Mouse (Mus musculus): ENCODE measurements around the gene Pds5b. TPM values are rescaled to one million over a fixed set of nuclear protein-coding genes. Genes with fewer than 3 reads are reported as not detected.
"Not testable (repeated sequence)": the region's sequence is repeated elsewhere in the genome, so short reads cannot be mapped to it uniquely, and the experiment has no call there.

The Pds5b gene
- polyA plus RNA-seq (2015; fragmentation: Nextera tagmentation; extraction: Ambion mirVana), result 29.1 and 36.8 TPM in 2 replicates

DNA sequence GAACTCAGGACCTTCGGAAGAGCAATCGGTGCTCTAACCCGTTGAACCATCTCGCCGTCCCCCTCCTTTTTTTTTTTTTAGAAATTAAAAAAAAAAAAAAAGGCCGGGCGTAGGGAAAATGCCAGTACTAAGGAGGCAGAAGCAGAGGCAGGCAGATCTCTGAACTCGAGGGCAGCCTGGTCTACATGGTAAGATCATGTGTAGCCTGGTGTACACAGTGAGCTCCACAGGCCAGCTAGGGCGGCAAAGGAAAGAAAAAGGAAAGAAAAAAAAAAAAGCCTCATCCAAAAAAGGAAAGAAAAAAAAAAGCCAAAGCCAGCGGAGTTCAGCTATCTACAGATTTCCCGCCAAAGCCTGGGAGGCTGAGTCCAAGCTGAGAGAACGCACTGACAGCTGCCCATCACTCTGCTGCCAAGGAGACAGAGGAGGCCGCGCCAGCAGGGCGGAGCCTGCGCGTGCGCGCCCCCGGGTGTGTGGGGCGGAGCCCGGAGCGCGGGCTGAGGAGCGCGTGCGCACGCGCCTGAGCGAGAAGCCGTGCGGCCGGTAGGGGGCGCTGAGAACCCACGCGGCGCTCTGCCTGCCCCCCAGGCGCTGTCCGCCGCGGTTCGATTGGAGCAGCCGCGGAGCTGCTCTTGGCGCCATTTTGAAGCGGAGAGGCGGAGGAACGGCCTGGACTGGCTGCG lies at the start of gene Pds5b:
Pds5b (plus strand) TSS at position 587 of the 683 bp plus-strand sequence.
- WGBS, result 14% methylated on average over 49 of the region's 49 CpGs
- peak; percentile 96 for ATAC-seq (ENCODE audit: low FRiP score)
- Histone ChIP-seq H3K36me3 (no peaks in the 10 kb centered on the region), H3K27ac (replicated peaks) (peak within 1 kb of the TSS; percentile 98), H3K9ac (replicated peaks) (peak within 1 kb of the TSS; percentile 89), H3K27me3 (replicated peaks) (no peaks in the 10 kb centered on the region), H3K4me1 (peaks cover 25% of the 10 kb centered on the region), H3K4me2 (peak within 1 kb of the TSS; percentile 63), H3K4me3 (replicated peaks) (peak within 1 kb of the TSS; percentile 80), H3K9me3 (replicated peaks) (no peaks in the 10 kb centered on the region)

DNA sequence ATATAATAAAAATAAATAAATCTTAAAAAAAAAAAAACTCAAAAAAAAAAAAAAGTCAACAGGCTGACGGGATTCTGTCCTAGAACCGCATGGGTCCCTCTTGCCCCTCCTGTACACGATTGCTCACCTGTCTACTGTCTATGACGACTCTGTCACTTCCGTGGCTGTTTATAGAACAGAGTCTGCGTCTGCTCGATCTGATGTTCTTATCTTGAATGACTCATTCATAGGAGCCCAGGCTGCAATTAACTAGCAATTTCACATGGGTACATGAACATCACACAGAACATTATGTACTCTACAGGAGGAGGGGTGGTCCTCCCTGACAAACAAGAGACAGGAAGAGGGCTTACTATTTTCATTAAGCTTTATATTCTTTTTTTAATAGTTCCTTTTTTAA lies 48.0 kb upstream of the Pds5b start:
- WGBS, result 93% methylated on average over 7 of the region's 7 CpGs
- Histone ChIP-seq H3K9me3 (replicated peaks) (no peaks in the 10 kb centered on the region), H3K4me1 (no peaks in the 10 kb centered on the region), H3K36me3 (peaks cover 7% of the 10 kb centered on the region; the same call in 1 of the 2 replicates), H3K27me3 (replicated peaks) (no peaks in the 10 kb centered on the region), H3K9ac (replicated peaks) (no peak overlapping the region), H3K27ac (replicated peaks) (no peak overlapping the region), H3K4me3 (replicated peaks) (no peak overlapping the region), H3K4me2 (no peak overlapping the region)
- no peak for ATAC-seq (ENCODE audit: low FRiP score)

- no peak overlapping the region for H3K4me3 ChIP-seq (replicated peaks)
- no peaks in the 10 kb centered on the region for H3K4me1 ChIP-seq
- no peaks in the 10 kb centered on the region for H3K9me3 ChIP-seq (replicated peaks)
- H3K9ac ChIP-seq (replicated peaks), result no peak overlapping the region
- H3K36me3 ChIP-seq, result peaks cover 5% of the 10 kb centered on the region; the same call in 1 of the 2 replicates
- WGBS, result 92% methylated on average over 1 of the region's 1 CpGs
- no peak overlapping the region for H3K27ac ChIP-seq (replicated peaks)
- no peak for ATAC-seq (ENCODE audit: low FRiP score)
- no peak overlapping the region for H3K4me2 ChIP-seq
- no peaks in the 10 kb centered on the region for H3K27me3 ChIP-seq (replicated peaks)
These were observed 44.3 kb upstream of the Pds5b start for GRCm38 (mm10) chr5:150629272-150629671.

DNA sequence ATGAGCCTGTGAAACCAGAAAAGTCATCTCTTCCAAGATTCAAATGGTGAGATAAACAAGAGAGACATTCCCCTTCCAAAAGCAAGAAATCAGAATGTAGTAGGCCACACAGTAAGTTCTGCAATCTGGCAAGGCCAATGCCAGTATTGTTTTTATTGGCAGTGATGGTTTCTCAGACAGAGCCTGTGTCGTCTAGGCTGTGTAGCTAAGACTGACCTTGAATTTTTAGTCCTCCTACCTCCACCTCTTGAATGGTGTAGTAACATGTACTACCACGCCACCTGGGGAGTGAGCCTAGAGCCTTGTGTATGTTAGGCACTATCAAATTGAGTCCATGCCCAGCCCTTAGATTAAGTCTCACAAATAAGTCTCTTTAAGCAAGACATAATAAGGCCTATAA lies 43.8 kb upstream of the Pds5b start:
- ATAC-seq (ENCODE audit: low FRiP score), result no peak
- Histone ChIP-seq H3K4me3 (replicated peaks) (no peak overlapping the region), H3K27me3 (replicated peaks) (no peaks in the 10 kb centered on the region), H3K4me2 (no peak overlapping the region), H3K9ac (replicated peaks) (no peak overlapping the region), H3K4me1 (no peaks in the 10 kb centered on the region), H3K27ac (replicated peaks) (no peak overlapping the region), H3K9me3 (replicated peaks) (no peaks in the 10 kb centered on the region), H3K36me3 (peaks cover under 1% of the 10 kb centered on the region; the same call in 1 of the 2 replicates)
- WGBS, result 89% methylated on average over 2 of the region's 2 CpGs

DNA sequence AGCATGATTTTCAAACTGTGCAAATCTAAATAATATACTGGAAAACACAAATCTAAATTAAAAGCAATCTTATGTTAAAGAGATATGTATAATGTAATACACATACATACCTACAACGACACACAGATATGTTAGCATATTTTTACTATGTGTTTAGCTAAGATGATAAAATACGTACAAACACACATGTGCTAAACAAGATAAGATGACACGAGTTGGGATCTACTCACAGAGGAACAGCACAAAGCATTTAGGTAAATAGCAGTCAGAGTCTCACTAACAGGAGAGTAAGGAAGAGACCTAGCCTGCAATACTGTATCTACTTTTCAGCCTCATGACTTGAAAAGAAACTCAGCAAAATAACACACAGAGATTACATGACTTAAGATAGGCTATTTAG lies 32.1 kb upstream of the Pds5b start:
- Histone ChIP-seq H3K9ac (replicated peaks) (no peak overlapping the region), H3K4me3 (replicated peaks) (no peak overlapping the region), H3K27me3 (replicated peaks) (no peaks in the 10 kb centered on the region), H3K27ac (replicated peaks) (no peak overlapping the region), H3K4me2 (no peak overlapping the region), H3K36me3 (peaks cover 15% of the 10 kb centered on the region), H3K9me3 (replicated peaks) (no peaks in the 10 kb centered on the region), H3K4me1 (no peaks in the 10 kb centered on the region)
- WGBS, result 95% methylated on average over 3 of the region's 3 CpGs
- ATAC-seq (ENCODE audit: low FRiP score), result no peak

- not testable (repeated sequence) for H3K27ac ChIP-seq (replicated peaks); H3K4me1 ChIP-seq; H3K9ac ChIP-seq (replicated peaks); H3K9me3 ChIP-seq (replicated peaks); H3K4me3 ChIP-seq (replicated peaks); H3K27me3 ChIP-seq (replicated peaks); ATAC-seq (ENCODE audit: low FRiP score); H3K4me2 ChIP-seq
- H3K36me3 ChIP-seq, result peaks cover 18% of the 10 kb centered on the region
- WGBS, result 95% methylated on average over 4 of the region's 4 CpGs
These were observed 30.1 kb upstream of the Pds5b start for GRCm38 (mm10) chr5:150643390-150643789.

GRCm38 (mm10) chr5:150644926-150645325 lies 28.6 kb upstream of the Pds5b start:
- H3K9ac ChIP-seq (replicated peaks), result no peak overlapping the region
- no peaks in the 10 kb centered on the region for H3K27me3 ChIP-seq (replicated peaks)
- peaks cover 28% of the 10 kb centered on the region for H3K36me3 ChIP-seq
- H3K27ac ChIP-seq (replicated peaks), result no peak overlapping the region
- H3K9me3 ChIP-seq (replicated peaks), result no peaks in the 10 kb centered on the region
- H3K4me3 ChIP-seq (replicated peaks), result no peak overlapping the region
- H3K4me2 ChIP-seq, result no peak overlapping the region
- no peak for ATAC-seq (ENCODE audit: low FRiP score)
- WGBS, result 97% methylated on average over 4 of the region's 4 CpGs
- H3K4me1 ChIP-seq, result no peaks in the 10 kb centered on the region

DNA sequence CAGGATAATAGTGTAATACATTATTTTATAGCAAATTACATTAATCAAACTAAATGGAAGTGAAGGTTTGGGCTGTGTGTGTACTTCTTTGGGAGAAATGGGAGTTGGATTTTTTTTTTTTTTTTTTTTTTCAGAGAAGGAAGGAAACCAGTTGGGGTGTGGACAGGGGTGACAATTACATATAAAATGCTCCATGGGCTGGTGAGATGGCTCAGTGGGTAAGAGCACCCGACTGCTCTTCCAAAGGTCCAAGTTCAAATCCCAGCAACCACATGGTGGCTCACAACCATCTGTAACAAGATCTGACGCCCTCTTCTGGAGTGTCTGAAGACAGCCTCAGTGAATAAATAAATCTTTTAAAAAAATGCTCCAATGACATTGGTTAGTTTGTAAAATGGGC lies 21.0 kb upstream of the Pds5b start:
- ATAC-seq (ENCODE audit: low FRiP score), result no peak
- Histone ChIP-seq H3K9me3 (replicated peaks) (no peaks in the 10 kb centered on the region), H3K4me3 (replicated peaks) (no peak overlapping the region), H3K27ac (replicated peaks) (no peak overlapping the region), H3K9ac (replicated peaks) (no peak overlapping the region), H3K27me3 (replicated peaks) (no peaks in the 10 kb centered on the region), H3K36me3 (peaks cover 11% of the 10 kb centered on the region), H3K4me1 (peaks cover 14% of the 10 kb centered on the region; the same call in 1 of the 2 replicates), H3K4me2 (no peak overlapping the region)
- 96% methylated on average over 2 of the region's 2 CpGs for WGBS

DNA sequence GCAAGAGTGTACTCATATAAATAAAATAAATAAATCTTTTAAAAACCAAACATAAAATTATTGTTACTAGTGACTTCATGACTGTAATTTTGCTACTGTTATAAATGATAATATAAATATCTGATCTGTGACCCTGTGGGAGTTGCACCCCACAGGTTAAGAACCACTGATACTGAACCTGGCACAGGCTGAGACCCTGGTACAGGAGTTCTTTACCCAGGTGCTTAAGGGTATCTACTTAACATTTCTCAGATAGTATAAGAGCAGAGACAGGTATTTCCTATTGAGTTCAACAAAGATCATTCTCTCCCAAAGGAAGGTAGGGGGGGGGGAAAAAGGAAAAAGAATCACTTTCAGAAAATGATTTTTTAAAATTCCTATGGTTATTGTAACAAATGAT lies 19.0 kb upstream of the Pds5b start:
- Histone ChIP-seq H3K36me3 (no peaks in the 10 kb centered on the region), H3K27me3 (replicated peaks) (no peaks in the 10 kb centered on the region), H3K4me2 (no peak overlapping the region), H3K4me3 (replicated peaks) (no peak overlapping the region), H3K9me3 (replicated peaks) (no peaks in the 10 kb centered on the region), H3K9ac (replicated peaks) (no peak overlapping the region), H3K4me1 (peaks cover 29% of the 10 kb centered on the region), H3K27ac (replicated peaks) (no peak overlapping the region)
- ATAC-seq (ENCODE audit: low FRiP score), result no peak

- peaks cover 12% of the 10 kb centered on the region for H3K36me3 ChIP-seq
- not testable (repeated sequence) for H3K27ac ChIP-seq (replicated peaks); H3K9me3 ChIP-seq (replicated peaks); H3K4me3 ChIP-seq (replicated peaks); ATAC-seq (ENCODE audit: low FRiP score); H3K4me2 ChIP-seq; H3K9ac ChIP-seq (replicated peaks); H3K27me3 ChIP-seq (replicated peaks)
- 92% methylated on average over 6 of the region's 6 CpGs for WGBS
- H3K4me1 ChIP-seq, result peaks cover 54% of the 10 kb centered on the region
These were observed 14.1 kb upstream of the Pds5b start for GRCm38 (mm10) chr5:150659425-150659824.

DNA sequence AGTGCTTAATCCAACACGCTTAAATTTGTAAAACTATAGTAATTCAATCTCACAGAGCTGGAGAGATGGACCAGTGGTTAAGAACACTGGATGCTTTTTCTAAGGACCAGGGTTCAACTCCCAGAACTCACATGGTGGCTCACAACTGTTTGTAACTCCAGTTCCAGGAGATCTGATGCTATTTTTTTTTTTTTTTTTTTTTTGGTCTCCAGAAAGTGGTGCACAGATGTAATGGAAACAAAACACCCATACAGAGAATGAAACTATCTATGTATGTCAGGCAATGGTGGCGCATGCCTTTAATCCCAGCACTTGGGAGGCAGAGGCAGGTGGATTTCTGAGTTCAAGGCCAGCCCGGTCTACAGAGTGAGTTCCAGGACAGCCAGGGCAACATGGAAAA lies 13.2 kb upstream of the Pds5b start:
- H3K9me3 ChIP-seq (replicated peaks); H3K27me3 ChIP-seq (replicated peaks); H3K9ac ChIP-seq (replicated peaks); H3K4me3 ChIP-seq (replicated peaks); H3K27ac ChIP-seq (replicated peaks); ATAC-seq (ENCODE audit: low FRiP score): not testable (repeated sequence)
- WGBS, result 94% methylated on average over 3 of the region's 3 CpGs
- Histone ChIP-seq H3K4me1 (peaks cover 51% of the 10 kb centered on the region), H3K4me2 (peak overlapping the region; percentile 13), H3K36me3 (peaks cover 12% of the 10 kb centered on the region)

DNA sequence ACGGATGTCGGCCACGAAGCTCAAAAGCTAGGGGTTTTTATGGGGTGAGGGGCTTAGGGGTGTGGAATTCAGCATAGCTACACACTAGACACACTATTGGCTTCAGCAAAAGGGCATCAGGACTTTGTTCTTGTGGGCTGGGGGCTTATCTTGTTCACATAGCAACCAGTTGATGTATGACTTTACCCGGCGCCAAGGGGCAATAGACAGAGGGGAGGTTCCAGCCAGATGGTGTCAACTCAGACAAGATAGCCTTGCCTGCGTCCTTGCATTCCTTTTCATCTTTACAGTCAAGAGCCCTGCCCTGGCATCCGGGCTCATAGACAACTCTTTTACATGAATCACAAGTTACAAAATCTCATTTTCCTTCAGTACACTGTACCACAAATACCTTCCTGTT lies 9.6 kb upstream of the Pds5b start:
- not testable (repeated sequence) for H3K4me3 ChIP-seq (replicated peaks); ATAC-seq (ENCODE audit: low FRiP score); H3K9ac ChIP-seq (replicated peaks); H3K27me3 ChIP-seq (replicated peaks); H3K27ac ChIP-seq (replicated peaks); H3K9me3 ChIP-seq (replicated peaks)
- Histone ChIP-seq H3K4me2 (peak overlapping the region; percentile 31), H3K36me3 (peaks cover 12% of the 10 kb centered on the region), H3K4me1 (peaks cover 30% of the 10 kb centered on the region)
- 84% methylated on average over 7 of the region's 7 CpGs for WGBS

Measured in neural tube, embryonic 15.5 days (tissue).